Mouse (Mus musculus): ENCODE measurements around the gene Hmgxb4. TPM values are rescaled to one million over a fixed set of nuclear protein-coding genes. Genes with fewer than 3 reads are reported as not detected.
A peak's percentile ranks its signal among the peaks of the same experiment; 100 is the strongest.

Hmgxb4 gene
- polyA plus RNA-seq, 1 experiment from 2014 or later: 53.6 TPM

- no peaks in the 10 kb centered on the region for H3K4me1 ChIP-seq (ENCODE audit: control insufficient read depth, insufficient read depth, low read length)
- DNase-seq (ENCODE audit: low spot score): no peak
- no peak overlapping the region for H3K9ac ChIP-seq (replicated peaks; ENCODE audit: low read length)
- no peaks in the 10 kb centered on the region for H3K9me3 ChIP-seq (replicated peaks; ENCODE audit: control insufficient read depth, low read length)
- no peak overlapping the region for H3K4me2 ChIP-seq (ENCODE audit: low read depth, low read length)
- 69% methylated on average over 3 of the region's 3 CpGs for WGBS
- no peaks in the 10 kb centered on the region for H3K36me3 ChIP-seq (replicated peaks; ENCODE audit: control insufficient read depth, insufficient read depth, low read depth, low read length)
- no peaks in the 10 kb centered on the region for H3K27me3 ChIP-seq (ENCODE audit: control insufficient read depth, insufficient read depth, low read length)
- no peak for ATAC-seq (replicated peaks; ENCODE audit: insufficient number of reproducible peaks, low FRiP score, low TSS enrichment, low read depth)
- no peak overlapping the region for H3K4me3 ChIP-seq (ENCODE audit: low read depth, low read length)
- no peak overlapping the region for H3K27ac ChIP-seq (replicated peaks; ENCODE audit: low read depth, low read length)
Observed at GRCm38 (mm10) chr8:75063290-75063689, 70.1 kb downstream of the Hmgxb4 start.

GRCm38 (mm10) chr8:75064790-75065189 lies 71.6 kb downstream of the Hmgxb4 start:
- H3K4me3 ChIP-seq (ENCODE audit: low read depth, low read length): no peak overlapping the region
- no peak for ATAC-seq (replicated peaks; ENCODE audit: insufficient number of reproducible peaks, low FRiP score, low TSS enrichment, low read depth)
- H3K27ac ChIP-seq (replicated peaks; ENCODE audit: low read depth, low read length): no peak overlapping the region
- H3K36me3 ChIP-seq (replicated peaks; ENCODE audit: control insufficient read depth, insufficient read depth, low read depth, low read length): no peaks in the 10 kb centered on the region
- DNase-seq (ENCODE audit: low spot score): no peak
- WGBS: 81% methylated on average over 3 of the region's 3 CpGs
- H3K4me1 ChIP-seq (ENCODE audit: control insufficient read depth, insufficient read depth, low read length): no peaks in the 10 kb centered on the region
- H3K9me3 ChIP-seq (replicated peaks; ENCODE audit: control insufficient read depth, low read length): no peaks in the 10 kb centered on the region
- no peaks in the 10 kb centered on the region for H3K27me3 ChIP-seq (ENCODE audit: control insufficient read depth, insufficient read depth, low read length)
- no peak overlapping the region for H3K4me2 ChIP-seq (ENCODE audit: low read depth, low read length)
- H3K9ac ChIP-seq (replicated peaks; ENCODE audit: low read length): no peak overlapping the region

DNA sequence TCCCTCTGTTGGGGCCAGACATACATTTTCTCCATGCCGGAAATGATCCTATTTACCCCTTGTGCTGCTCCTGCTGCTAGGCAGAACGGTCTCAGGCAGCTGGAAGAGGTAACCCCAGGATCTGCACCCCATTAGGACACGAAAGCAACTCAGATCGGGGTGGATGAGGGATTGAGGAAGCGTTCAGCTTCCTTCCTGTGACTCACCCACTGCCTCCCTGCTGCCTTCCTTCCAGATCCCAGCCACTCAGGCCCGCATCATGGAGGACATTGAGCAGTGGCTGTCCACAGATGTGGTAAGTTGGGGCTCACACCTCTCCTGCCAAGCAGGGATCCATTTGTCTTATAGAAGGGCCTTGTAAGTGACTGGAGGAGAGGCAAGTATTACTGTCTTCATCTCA lies 74.1 kb downstream of the Hmgxb4 start:
- no peak overlapping the region for H3K4me2 ChIP-seq (ENCODE audit: low read depth, low read length)
- no peaks in the 10 kb centered on the region for H3K36me3 ChIP-seq (replicated peaks; ENCODE audit: control insufficient read depth, insufficient read depth, low read depth, low read length)
- no peaks in the 10 kb centered on the region for H3K9me3 ChIP-seq (replicated peaks; ENCODE audit: control insufficient read depth, low read length)
- H3K4me3 ChIP-seq (ENCODE audit: low read depth, low read length): no peak overlapping the region
- H3K4me1 ChIP-seq (ENCODE audit: control insufficient read depth, insufficient read depth, low read length): no peaks in the 10 kb centered on the region
- ATAC-seq (replicated peaks; ENCODE audit: insufficient number of reproducible peaks, low FRiP score, low TSS enrichment, low read depth): no peak
- H3K9ac ChIP-seq (replicated peaks; ENCODE audit: low read length): no peak overlapping the region
- no peaks in the 10 kb centered on the region for H3K27me3 ChIP-seq (ENCODE audit: control insufficient read depth, insufficient read depth, low read length)
- 77% methylated on average over 6 of the region's 6 CpGs for WGBS
- H3K27ac ChIP-seq (replicated peaks; ENCODE audit: low read depth, low read length): no peak overlapping the region
- DNase-seq (ENCODE audit: low spot score): no peak

- DNase-seq (ENCODE audit: low spot score): no peak
- H3K9ac ChIP-seq (replicated peaks; ENCODE audit: low read length): no peak overlapping the region
- ATAC-seq (replicated peaks; ENCODE audit: insufficient number of reproducible peaks, low FRiP score, low TSS enrichment, low read depth): no peak
- WGBS: 86% methylated on average over 1 of the region's 1 CpGs
- no peaks in the 10 kb centered on the region for H3K4me1 ChIP-seq (ENCODE audit: control insufficient read depth, insufficient read depth, low read length)
- H3K4me3 ChIP-seq (ENCODE audit: low read depth, low read length): no peak overlapping the region
- H3K36me3 ChIP-seq (replicated peaks; ENCODE audit: control insufficient read depth, insufficient read depth, low read depth, low read length): no peaks in the 10 kb centered on the region
- H3K27me3 ChIP-seq (ENCODE audit: control insufficient read depth, insufficient read depth, low read length): no peaks in the 10 kb centered on the region
- no peak overlapping the region for H3K4me2 ChIP-seq (ENCODE audit: low read depth, low read length)
- no peak overlapping the region for H3K27ac ChIP-seq (replicated peaks; ENCODE audit: low read depth, low read length)
- H3K9me3 ChIP-seq (replicated peaks; ENCODE audit: control insufficient read depth, low read length): no peaks in the 10 kb centered on the region
Observed at GRCm38 (mm10) chr8:75070297-75070696, 77.1 kb downstream of the Hmgxb4 start.

DNA sequence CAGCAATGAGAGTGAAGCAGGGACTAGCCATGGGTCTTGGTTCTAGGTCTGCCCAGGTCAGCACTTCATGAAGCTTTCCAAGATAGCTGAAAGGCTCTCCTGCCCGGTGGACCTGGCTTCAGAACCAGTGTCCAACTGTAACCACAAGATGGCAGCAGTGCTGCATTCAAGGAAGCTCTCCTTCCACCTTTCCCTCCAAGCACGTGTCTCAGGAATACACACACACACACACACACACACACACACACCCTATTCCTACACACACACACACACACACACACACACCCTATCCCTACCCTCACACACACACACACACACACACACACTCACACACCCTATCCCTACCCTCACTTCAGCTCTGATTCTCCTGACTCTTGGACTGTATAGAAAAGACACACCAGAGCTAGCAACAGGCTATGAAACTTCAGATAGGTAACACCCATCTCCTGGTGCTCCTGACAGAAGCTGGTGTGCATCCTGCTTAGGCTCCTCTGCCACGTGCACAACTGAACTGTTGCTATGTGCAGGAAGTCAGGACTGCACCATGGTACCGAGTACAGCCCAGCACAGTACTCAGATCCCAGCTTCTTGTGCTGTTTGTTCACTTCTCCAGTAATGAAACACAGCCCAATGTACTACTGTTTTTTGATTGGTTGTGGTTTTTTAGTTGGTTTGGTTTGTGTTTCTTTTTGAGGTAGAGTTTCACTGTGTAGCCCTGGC lies 78.6 kb downstream of the Hmgxb4 start:
- ATAC-seq (replicated peaks; ENCODE audit: insufficient number of reproducible peaks, low FRiP score, low TSS enrichment, low read depth): peak; percentile 78
- Histone ChIP-seq H3K9ac (replicated peaks; ENCODE audit: low read length) (no peak overlapping the region), H3K4me1 (ENCODE audit: control insufficient read depth, insufficient read depth, low read length) (no peaks in the 10 kb centered on the region), H3K4me2 (ENCODE audit: low read depth, low read length) (no peak overlapping the region), H3K9me3 (replicated peaks; ENCODE audit: control insufficient read depth, low read length) (no peaks in the 10 kb centered on the region), H3K4me3 (ENCODE audit: low read depth, low read length) (no peak overlapping the region), H3K36me3 (replicated peaks; ENCODE audit: control insufficient read depth, insufficient read depth, low read depth, low read length) (no peaks in the 10 kb centered on the region), H3K27me3 (ENCODE audit: control insufficient read depth, insufficient read depth, low read length) (no peaks in the 10 kb centered on the region), H3K27ac (replicated peaks; ENCODE audit: low read depth, low read length) (no peak overlapping the region)
- 24% methylated on average over 4 of the region's 4 CpGs for WGBS
- DNase-seq (ENCODE audit: low spot score): peak; percentile 88

- H3K27me3 ChIP-seq (ENCODE audit: control insufficient read depth, insufficient read depth, low read length): no peaks in the 10 kb centered on the region
- no peak overlapping the region for H3K9ac ChIP-seq (replicated peaks; ENCODE audit: low read length)
- no peak overlapping the region for H3K27ac ChIP-seq (replicated peaks; ENCODE audit: low read depth, low read length)
- no peak overlapping the region for H3K4me3 ChIP-seq (ENCODE audit: low read depth, low read length)
- no peaks in the 10 kb centered on the region for H3K9me3 ChIP-seq (replicated peaks; ENCODE audit: control insufficient read depth, low read length)
- no peak overlapping the region for H3K4me2 ChIP-seq (ENCODE audit: low read depth, low read length)
- no peaks in the 10 kb centered on the region for H3K4me1 ChIP-seq (ENCODE audit: control insufficient read depth, insufficient read depth, low read length)
- 100% methylated on average over 1 of the region's 1 CpGs for WGBS
- DNase-seq (ENCODE audit: low spot score): no peak
- no peaks in the 10 kb centered on the region for H3K36me3 ChIP-seq (replicated peaks; ENCODE audit: control insufficient read depth, insufficient read depth, low read depth, low read length)
- ATAC-seq (replicated peaks; ENCODE audit: insufficient number of reproducible peaks, low FRiP score, low TSS enrichment, low read depth): no peak
Observed at GRCm38 (mm10) chr8:75074876-75075275, 81.7 kb downstream of the Hmgxb4 start.

GRCm38 (mm10) chr8:75078215-75078614 lies 85.1 kb downstream of the Hmgxb4 start:
- DNase-seq (ENCODE audit: low spot score) (no peak), ATAC-seq (replicated peaks; ENCODE audit: insufficient number of reproducible peaks, low FRiP score, low TSS enrichment, low read depth) (no peak)
- no peak overlapping the region for H3K4me2 ChIP-seq (ENCODE audit: low read depth, low read length)
- no peaks in the 10 kb centered on the region for H3K9me3 ChIP-seq (replicated peaks; ENCODE audit: control insufficient read depth, low read length)
- H3K4me3 ChIP-seq (ENCODE audit: low read depth, low read length): no peak overlapping the region
- H3K36me3 ChIP-seq (replicated peaks; ENCODE audit: control insufficient read depth, insufficient read depth, low read depth, low read length): no peaks in the 10 kb centered on the region
- no peak overlapping the region for H3K27ac ChIP-seq (replicated peaks; ENCODE audit: low read depth, low read length)
- WGBS: 84% methylated on average over 1 of the region's 1 CpGs
- no peaks in the 10 kb centered on the region for H3K4me1 ChIP-seq (ENCODE audit: control insufficient read depth, insufficient read depth, low read length)
- no peak overlapping the region for H3K9ac ChIP-seq (replicated peaks; ENCODE audit: low read length)
- H3K27me3 ChIP-seq (ENCODE audit: control insufficient read depth, insufficient read depth, low read length): no peaks in the 10 kb centered on the region

DNA sequence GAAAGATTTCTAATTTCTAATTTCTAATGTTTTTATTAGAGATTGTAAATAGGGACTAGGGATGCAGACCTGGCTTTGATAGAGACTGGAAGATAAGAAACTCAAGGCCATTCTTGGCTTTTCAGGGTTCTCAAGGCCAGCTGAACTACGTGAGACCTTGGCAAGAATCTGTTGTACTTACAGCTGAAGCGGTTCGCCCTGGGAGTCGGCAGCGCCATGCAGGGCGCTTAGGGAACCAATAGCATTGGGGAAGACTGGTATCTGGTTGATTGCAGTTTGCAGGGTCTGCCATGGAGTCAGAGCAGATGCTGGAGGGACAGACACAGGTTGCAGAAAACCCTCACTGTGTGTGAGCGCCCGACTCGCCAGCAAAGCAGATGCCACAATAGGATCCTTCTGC lies 85.7 kb downstream of the Hmgxb4 start:
- no peak for ATAC-seq (replicated peaks; ENCODE audit: insufficient number of reproducible peaks, low FRiP score, low TSS enrichment, low read depth)

More for the DNA sequence above, 85.7 kb downstream of the Hmgxb4 start:
- H3K4me2 ChIP-seq (ENCODE audit: low read depth, low read length): no peak overlapping the region
- H3K4me1 ChIP-seq (ENCODE audit: control insufficient read depth, insufficient read depth, low read length): no peaks in the 10 kb centered on the region
- H3K9me3 ChIP-seq (replicated peaks; ENCODE audit: control insufficient read depth, low read length): no peaks in the 10 kb centered on the region
- no peaks in the 10 kb centered on the region for H3K36me3 ChIP-seq (replicated peaks; ENCODE audit: control insufficient read depth, insufficient read depth, low read depth, low read length)
- no peaks in the 10 kb centered on the region for H3K27me3 ChIP-seq (ENCODE audit: control insufficient read depth, insufficient read depth, low read length)
- no peak for DNase-seq (ENCODE audit: low spot score)
- no peak overlapping the region for H3K9ac ChIP-seq (replicated peaks; ENCODE audit: low read length)
- WGBS: 91% methylated on average over 9 of the region's 9 CpGs
- no peak overlapping the region for H3K4me3 ChIP-seq (ENCODE audit: low read depth, low read length)
- H3K27ac ChIP-seq (replicated peaks; ENCODE audit: low read depth, low read length): no peak overlapping the region
